Mouse (Mus musculus) heart, embryonic 15.5 days (tissue): ENCODE data around the gene Hps1. TPM values are rescaled to one million over a fixed set of nuclear protein-coding genes. Genes with fewer than 3 reads are reported as not detected.
"Not testable (repeated sequence)": the region's sequence is repeated elsewhere in the genome, so short reads cannot be mapped to it uniquely, and the experiment has no call there.

ENCODE experiments used
- ATAC-seq: fragments of 200-750 bp; cut with Nextera tagmentation; replicated peaks from 2 replicates; pipeline ENCODE4 v1.8.0; 2017; ENCODE audit warnings: low read depth, moderate TSS enrichment; ENCODE audit not compliant: insufficient number of reproducible peaks, insufficient read depth, low FRiP score
- H3K27ac ChIP-seq: fragments of 300-500 bp; sonication (generic); 2 replicates; pipeline ENCODE4 v1.5.1; 2015; ENCODE audit warnings: mild to moderate bottlenecking, inconsistent platforms
- H3K27me3 ChIP-seq: fragments of 300-500 bp; sonication (generic); 2 replicates; pipeline ENCODE4 v1.6.1; 2015; ENCODE audit warnings: inconsistent platforms
- H3K36me3 ChIP-seq: fragments of 300-500 bp; sonication (generic); 2 replicates; pipeline ENCODE4 v1.6.1; 2015; ENCODE audit warnings: mild to moderate bottlenecking, inconsistent platforms
- H3K4me1 ChIP-seq: fragments of 300-500 bp; sonication (generic); replicated peaks from 2 replicates; pipeline ENCODE4 v1.6.1; 2015; ENCODE audit warnings: inconsistent platforms
- H3K4me2 ChIP-seq: fragments of 300-500 bp; sonication (generic); 2 replicates; pipeline ENCODE4 v1.6.1; 2015; ENCODE audit warnings: inconsistent platforms, mild to moderate bottlenecking, moderate library complexity
- H3K4me3 ChIP-seq: fragments of 300-500 bp; sonication (generic); 2 replicates; pipeline ENCODE4 v1.5.1; 2015; ENCODE audit warnings: mild to moderate bottlenecking, inconsistent platforms
- H3K9ac ChIP-seq: fragments of 300-500 bp; sonication (generic); 2 replicates; pipeline ENCODE4 v1.6.1; 2015; ENCODE audit warnings: mild to moderate bottlenecking, inconsistent platforms
- H3K9me3 ChIP-seq: fragments of 300-500 bp; sonication (generic); replicated peaks from 2 replicates; pipeline ENCODE4 v1.6.1; 2016; ENCODE audit warnings: inconsistent platforms
- WGBS: fragments of 180-500 bp; shearing (Covaris S2); methylation state at CpG from one replicate; pipeline ENCODE4 v1.1.7; 2015; ENCODE audit warnings: mixed read lengths; 5-methylcytosine and 5-hydroxymethylcytosine counted together
- polyA plus RNA-seq: library from polyadenylated mRNA; unstranded; fragments of >200 nt; fragmentation: Nextera tagmentation; extraction: Ambion mirVana; gene quantifications from 2 replicates; pipeline ENCODE4 v1.2.1, GENCODE M21; 2015

Gene Hps1
- polyA plus RNA-seq, 1 experiment from 2014 or later: 4.3 TPM

GRCm38 (mm10) chr19:42788311-42788710, 8.5 kb upstream of the Hps1 start:
- Histone ChIP-seq H3K4me2 (no peak overlapping the region), H3K27ac (no peak overlapping the region), H3K9ac (no peak overlapping the region), H3K4me3 (no peak overlapping the region), H3K9me3 (no peaks in the 10 kb centered on the region), H3K36me3 (no peaks in the 10 kb centered on the region), H3K4me1 (no peaks in the 10 kb centered on the region; the same call in 1 of the 2 replicates), H3K27me3 (peaks cover 5% of the 10 kb centered on the region; the same call in 1 of the 2 replicates)
- ATAC-seq: no peak
- WGBS: 28% methylated on average over 5 of the region's 5 CpGs

GRCm38 (mm10) chr19:42785562-42786220, 5.9 kb upstream of the Hps1 start:
- WGBS: 56% methylated on average over 8 of the region's 8 CpGs

DNA sequence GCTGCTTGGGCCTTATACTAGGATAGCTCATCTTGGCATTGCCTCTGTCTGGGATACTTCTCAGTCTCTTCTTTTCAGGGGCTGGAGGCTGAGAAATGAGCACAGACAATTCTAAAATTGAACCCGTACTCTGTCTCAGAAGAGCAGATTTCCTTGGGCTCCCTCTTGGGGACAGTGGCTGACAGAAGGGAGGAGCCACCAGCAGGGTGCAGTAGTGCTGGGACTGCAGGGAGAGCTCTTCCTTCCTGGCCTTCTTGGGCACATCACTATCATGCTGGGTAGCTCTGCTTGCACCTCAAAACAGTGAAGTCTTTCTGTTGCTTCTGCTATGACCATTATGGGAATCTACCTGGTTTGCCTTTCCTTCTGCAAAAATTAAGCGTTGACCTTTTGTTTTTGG, 5.4 kb upstream of the Hps1 start:
- Histone ChIP-seq H3K4me1 (peaks cover under 1% of the 10 kb centered on the region), H3K9me3 (no peaks in the 10 kb centered on the region), H3K27me3 (no peaks in the 10 kb centered on the region; the same call in 1 of the 2 replicates), H3K9ac (no peak overlapping the region), H3K4me2 (no peak overlapping the region), H3K4me3 (no peak overlapping the region), H3K36me3 (no peaks in the 10 kb centered on the region), H3K27ac (no peak overlapping the region)
- WGBS: 25% methylated on average over 2 of the region's 2 CpGs
- no peak for ATAC-seq

More at GRCm38 (mm10) chr19:42785562-42786220, 5.9 kb upstream of the Hps1 start:
- H3K27ac ChIP-seq: no peak overlapping the region
- no peaks in the 10 kb centered on the region; the same call in 1 of the 2 replicates for H3K4me1 ChIP-seq
- no peak for ATAC-seq
- H3K4me3 ChIP-seq: no peak overlapping the region
- H3K9ac ChIP-seq: no peak overlapping the region
- H3K27me3 ChIP-seq: no peaks in the 10 kb centered on the region; the same call in 1 of the 2 replicates
- no peaks in the 10 kb centered on the region for H3K36me3 ChIP-seq
- no peak overlapping the region for H3K4me2 ChIP-seq
- H3K9me3 ChIP-seq: no peaks in the 10 kb centered on the region

- 50% methylated on average over 7 of the region's 7 CpGs for WGBS
- H3K27ac ChIP-seq: peak overlapping the region; percentile 81
- not testable (repeated sequence) for H3K9me3 ChIP-seq, H3K4me1 ChIP-seq, H3K36me3 ChIP-seq, H3K27me3 ChIP-seq, ATAC-seq
- peak overlapping the region; percentile 69 for H3K9ac ChIP-seq
- H3K4me2 ChIP-seq: peak overlapping the region; percentile 90
- H3K4me3 ChIP-seq: peak overlapping the region; percentile 65
Measured at GRCm38 (mm10) chr19:42780156-42780538, 369 bp upstream of the Hps1 start.

DNA sequence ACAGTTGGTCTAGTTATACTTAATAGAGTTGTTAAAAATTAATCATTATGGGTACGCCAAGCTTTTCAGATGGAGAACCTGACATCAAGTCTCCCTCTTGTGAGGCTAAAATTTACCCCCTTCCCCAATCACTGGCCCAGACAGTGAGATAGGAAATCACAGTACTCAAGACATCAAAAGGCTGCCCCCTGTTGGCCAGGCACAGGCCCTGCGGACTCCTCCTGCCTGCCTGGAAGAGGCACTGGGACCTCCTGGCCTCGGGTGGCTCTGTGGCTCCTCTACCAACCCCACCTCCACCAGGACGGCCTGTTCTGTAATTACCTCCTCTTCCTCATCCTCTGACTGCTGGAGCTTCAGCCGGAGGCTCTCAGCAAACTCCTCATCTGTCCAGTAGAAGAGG, 2.0 kb downstream of the Hps1 start:
- H3K9me3 ChIP-seq: no peaks in the 10 kb centered on the region
- no peak for ATAC-seq
- no peak overlapping the region for H3K27ac ChIP-seq
- H3K4me2 ChIP-seq: no peak overlapping the region
- 70% methylated on average over 5 of the region's 5 CpGs for WGBS
- H3K36me3 ChIP-seq: no peaks in the 10 kb centered on the region
- no peak overlapping the region for H3K9ac ChIP-seq
- no peaks in the 10 kb centered on the region for H3K27me3 ChIP-seq
- peaks cover 7% of the 10 kb centered on the region for H3K4me1 ChIP-seq
- H3K4me3 ChIP-seq: no peak overlapping the region

DNA sequence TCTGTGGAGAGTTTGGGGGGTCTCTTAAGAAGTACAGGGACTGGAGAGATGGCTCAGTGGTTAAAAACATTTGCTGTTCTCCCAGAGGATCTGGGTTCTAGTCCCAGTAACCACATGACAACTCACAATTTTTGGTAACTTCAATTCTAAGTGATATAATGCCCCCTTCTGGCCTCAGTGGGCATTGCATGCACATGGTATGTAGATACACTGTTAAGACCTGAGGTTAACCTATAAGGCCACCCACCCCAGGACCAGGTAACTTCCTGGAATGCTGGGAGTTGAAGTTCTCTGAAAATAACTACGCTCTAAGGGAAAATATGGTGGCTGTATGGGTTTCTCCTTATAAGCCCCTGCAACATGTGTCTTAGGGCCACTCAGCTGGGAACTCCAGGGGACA, 3.0 kb downstream of the Hps1 start:
- Histone ChIP-seq H3K4me3 (no peak overlapping the region), H3K9me3 (no peaks in the 10 kb centered on the region), H3K27ac (no peak overlapping the region), H3K36me3 (no peaks in the 10 kb centered on the region), H3K4me2 (no peak overlapping the region), H3K27me3 (no peaks in the 10 kb centered on the region), H3K9ac (no peak overlapping the region), H3K4me1 (peaks cover 7% of the 10 kb centered on the region)
- ATAC-seq: no peak
- WGBS: 86% methylated on average over 1 of the region's 1 CpGs

- Histone ChIP-seq H3K4me1 (0 out of 2 replicates have a peak, but pooled peaks cover 4% of the 10 kb centered on the region), H3K9me3 (no peaks in the 10 kb centered on the region), H3K4me3 (no peak overlapping the region), H3K27me3 (no peaks in the 10 kb centered on the region), H3K4me2 (no peak overlapping the region), H3K27ac (no peak overlapping the region), H3K9ac (no peak overlapping the region), H3K36me3 (no peaks in the 10 kb centered on the region)
- 73% methylated on average over 23 of the region's 23 CpGs for WGBS
- ATAC-seq: no peak
Measured at GRCm38 (mm10) chr19:42770141-42770872, 9.5 kb downstream of the Hps1 start.

- no peak for ATAC-seq
- H3K9ac ChIP-seq: no peak overlapping the region
- H3K9me3 ChIP-seq: no peaks in the 10 kb centered on the region
- H3K27me3 ChIP-seq: no peaks in the 10 kb centered on the region
- WGBS: 89% methylated on average over 10 of the region's 10 CpGs
- no peak overlapping the region for H3K4me3 ChIP-seq
- H3K4me2 ChIP-seq: no peak overlapping the region
- 0 out of 2 replicates have a peak, but pooled peaks cover 4% of the 10 kb centered on the region for H3K4me1 ChIP-seq
- H3K36me3 ChIP-seq: no peaks in the 10 kb centered on the region
- H3K27ac ChIP-seq: no peak overlapping the region
Measured at GRCm38 (mm10) chr19:42769648-42770047, 10.1 kb downstream of the Hps1 start.

GRCm38 (mm10) chr19:42767361-42767760, 12.4 kb downstream of the Hps1 start:
- H3K4me2 ChIP-seq: no peak overlapping the region
- H3K36me3 ChIP-seq: no peaks in the 10 kb centered on the region
- H3K4me1 ChIP-seq: 0 out of 2 replicates have a peak, but pooled peaks cover 4% of the 10 kb centered on the region
- H3K9me3 ChIP-seq: no peaks in the 10 kb centered on the region
- H3K9ac ChIP-seq: no peak overlapping the region
- no peak for ATAC-seq
- WGBS: 65% methylated on average over 8 of the region's 8 CpGs
- H3K27me3 ChIP-seq: no peaks in the 10 kb centered on the region
- no peak overlapping the region for H3K4me3 ChIP-seq
- H3K27ac ChIP-seq: no peak overlapping the region

GRCm38 (mm10) chr19:42764398-42764797, 15.4 kb downstream of the Hps1 start:
- H3K9me3 ChIP-seq: no peaks in the 10 kb centered on the region
- no peaks in the 10 kb centered on the region for H3K27me3 ChIP-seq
- H3K36me3 ChIP-seq: no peaks in the 10 kb centered on the region
- 0 out of 2 replicates have a peak, but pooled peaks cover 4% of the 10 kb centered on the region for H3K4me1 ChIP-seq
- no peak for ATAC-seq
- H3K27ac ChIP-seq: no peak overlapping the region
- H3K4me2 ChIP-seq: no peak overlapping the region
- no peak overlapping the region for H3K4me3 ChIP-seq
- H3K9ac ChIP-seq: no peak overlapping the region
- 76% methylated on average over 10 of the region's 10 CpGs for WGBS

DNA sequence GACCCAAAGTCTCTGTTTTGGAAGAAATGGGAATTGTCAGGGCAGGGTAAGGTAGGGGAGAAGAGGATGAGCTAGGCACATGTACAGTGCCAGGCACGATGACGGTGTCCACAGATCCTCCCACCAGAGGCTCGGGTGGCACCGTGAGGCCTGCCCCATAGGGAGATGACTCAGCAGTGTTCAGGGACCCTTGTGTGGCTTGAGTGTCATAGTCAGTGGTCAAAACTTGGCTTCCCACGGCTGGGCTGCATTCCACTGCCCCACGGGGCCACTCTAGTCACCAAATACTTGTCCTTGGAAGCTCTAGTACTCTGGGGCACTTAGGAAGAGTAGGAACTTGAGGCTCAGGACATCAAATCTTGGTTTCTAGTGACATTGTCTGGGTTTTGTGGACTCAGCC, 23.1 kb downstream of the Hps1 start:
- Histone ChIP-seq H3K4me2 (no peak overlapping the region), H3K4me1 (peaks cover 42% of the 10 kb centered on the region), H3K27ac (no peak overlapping the region), H3K36me3 (no peaks in the 10 kb centered on the region), H3K9me3 (no peaks in the 10 kb centered on the region), H3K27me3 (no peaks in the 10 kb centered on the region), H3K9ac (no peak overlapping the region), H3K4me3 (no peak overlapping the region)
- WGBS: 78% methylated on average over 6 of the region's 6 CpGs
- ATAC-seq: no peak
